Mouse (Mus musculus) kidney, adult 2 months (tissue): ENCODE measurements around the gene Serpinh1. TPM values are rescaled to one million over a fixed set of nuclear protein-coding genes. Genes with fewer than 3 reads are reported as not detected.

Experiments
- DNase-seq: peaks from one replicate; pipeline ENCODE4 v3.0.0; 2021
- H3K27ac ChIP-seq: fragments of 200-500 bp; 2 replicates; pipeline ENCODE4 v1.5.1; 2012; ENCODE audit warnings: low read depth, low read length, control low read depth, inconsistent platforms; ENCODE audit not compliant: insufficient read depth
- H3K27me3 ChIP-seq: fragments of 200-500 bp; replicated peaks from 2 replicates; pipeline ENCODE4 v1.6.1; 2012; ENCODE audit warnings: mild to moderate bottlenecking, moderate library complexity, low read length, inconsistent platforms; ENCODE audit not compliant: control insufficient read depth, insufficient read depth
- H3K36me3 ChIP-seq: fragments of 200-500 bp; 2 replicates; pipeline ENCODE4 v1.6.1; 2012; ENCODE audit warnings: mild to moderate bottlenecking, moderate library complexity, low read length, inconsistent platforms; ENCODE audit not compliant: control insufficient read depth, insufficient read depth
- H3K4me1 ChIP-seq: fragments of 200-500 bp; 2 replicates; pipeline ENCODE4 v1.6.1; 2011; ENCODE audit warnings: low read length; ENCODE audit not compliant: control insufficient read depth, insufficient read depth
- H3K4me3 ChIP-seq: fragments of 200-500 bp; 2 replicates; pipeline ENCODE4 v1.5.1; 2011; ENCODE audit warnings: mild to moderate bottlenecking, low read depth, low read length, control low read depth; ENCODE audit not compliant: insufficient read depth
- CTCF ChIP-seq: fragments of 200-500 bp; conservative IDR thresholded peaks from 2 replicates; pipeline ENCODE4 v1.5.1; 2011; ENCODE audit warnings: low read depth, mild to moderate bottlenecking, control low read depth, low read length, moderate library complexity, mixed read lengths; ENCODE audit not compliant: insufficient read depth, insufficient read length
- POLR2A ChIP-seq: fragments of 200-500 bp; IDR thresholded peaks from one replicate; pipeline ENCODE4 v1.6.1; 2011; ENCODE audit warnings: low read depth, low read length, control low read depth
- WGBS: fragments of 180-500 bp; shearing (Covaris S2); methylation state at CpG from one replicate; pipeline ENCODE4 v1.1.7; 2018; 5-methylcytosine and 5-hydroxymethylcytosine counted together
- polyA plus RNA-seq: library from polyadenylated mRNA; depleted of rRNA; stranded (reverse); fragments of >200 nt; gene quantifications from 2 replicates; pipeline ENCODE4 v1.2.3, GENCODE M21; 2012

The Serpinh1 gene
- polyA plus RNA-seq, 1 experiment: 127 TPM

- H3K4me3 ChIP-seq: no peak overlapping the region
- H3K4me1 ChIP-seq: no peaks in the 10 kb centered on the region
- H3K27ac ChIP-seq: no peak overlapping the region
- TF ChIP-seq POLR2A: no peak
- WGBS: 31% methylated on average over 10 of the region's 10 CpGs
- H3K27me3 ChIP-seq: no peaks in the 10 kb centered on the region
- no peak for DNase-seq
- no peaks in the 10 kb centered on the region for H3K36me3 ChIP-seq
Measured at GRCm38 (mm10) chr7:99324810-99325209, 28.2 kb downstream of the Serpinh1 start.

- TF ChIP-seq CTCF (no peak), POLR2A (no peak)
- DNase-seq: no peak
- 91% methylated on average over 9 of the region's 9 CpGs for WGBS
- Histone ChIP-seq H3K36me3 (no peaks in the 10 kb centered on the region), H3K4me3 (no peak overlapping the region), H3K27me3 (no peaks in the 10 kb centered on the region), H3K27ac (no peak overlapping the region), H3K4me1 (no peaks in the 10 kb centered on the region)
Measured at GRCm38 (mm10) chr7:99323321-99323700, 29.7 kb downstream of the Serpinh1 start.

DNA sequence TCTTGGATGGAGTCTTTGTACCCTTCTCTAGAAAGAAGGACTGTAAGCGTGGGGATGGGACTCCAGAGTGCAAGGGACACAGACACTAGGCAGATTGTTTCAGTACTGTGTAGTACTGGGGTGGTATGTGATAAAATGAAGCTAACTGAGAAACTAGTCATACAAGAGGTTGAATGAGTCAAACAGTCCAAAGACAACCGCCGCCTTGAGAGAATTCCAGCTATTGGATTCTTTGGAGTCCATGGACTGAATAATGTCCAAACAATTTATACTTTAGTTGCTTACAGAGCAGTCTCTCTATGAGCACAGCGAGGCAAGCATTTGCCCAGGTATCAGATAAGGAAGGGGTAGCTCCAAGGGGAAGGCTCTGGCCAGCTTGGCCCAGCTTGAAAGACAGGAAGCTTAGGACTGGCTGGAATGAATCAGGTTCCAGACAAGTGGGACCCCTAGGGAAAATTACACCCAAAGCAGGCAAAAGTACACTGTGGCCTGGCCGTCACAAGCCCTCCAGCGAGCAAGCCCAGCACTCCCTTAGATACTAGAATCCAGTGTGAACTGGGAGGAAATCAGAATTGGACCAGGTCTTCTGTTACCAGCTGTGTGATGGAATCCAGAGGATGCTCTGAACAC, 30.2 kb downstream of the Serpinh1 start:
- no peaks in the 10 kb centered on the region for H3K36me3 ChIP-seq
- no peak overlapping the region for H3K27ac ChIP-seq
- H3K27me3 ChIP-seq: no peaks in the 10 kb centered on the region
- no peak for TF ChIP-seq CTCF
- no peak for TF ChIP-seq POLR2A
- WGBS: 93% methylated on average over 6 of the region's 6 CpGs
- H3K4me3 ChIP-seq: no peak overlapping the region
- no peaks in the 10 kb centered on the region for H3K4me1 ChIP-seq
- DNase-seq: no peak

GRCm38 (mm10) chr7:99320524-99320923, 32.5 kb downstream of the Serpinh1 start:
- Histone ChIP-seq H3K27me3 (no peaks in the 10 kb centered on the region), H3K27ac (no peak overlapping the region), H3K4me3 (no peak overlapping the region), H3K4me1 (no peaks in the 10 kb centered on the region), H3K36me3 (no peaks in the 10 kb centered on the region)
- no peak for TF ChIP-seq CTCF
- TF ChIP-seq POLR2A: no peak
- no peak for DNase-seq
- WGBS: 43% methylated on average over 14 of the region's 14 CpGs

DNA sequence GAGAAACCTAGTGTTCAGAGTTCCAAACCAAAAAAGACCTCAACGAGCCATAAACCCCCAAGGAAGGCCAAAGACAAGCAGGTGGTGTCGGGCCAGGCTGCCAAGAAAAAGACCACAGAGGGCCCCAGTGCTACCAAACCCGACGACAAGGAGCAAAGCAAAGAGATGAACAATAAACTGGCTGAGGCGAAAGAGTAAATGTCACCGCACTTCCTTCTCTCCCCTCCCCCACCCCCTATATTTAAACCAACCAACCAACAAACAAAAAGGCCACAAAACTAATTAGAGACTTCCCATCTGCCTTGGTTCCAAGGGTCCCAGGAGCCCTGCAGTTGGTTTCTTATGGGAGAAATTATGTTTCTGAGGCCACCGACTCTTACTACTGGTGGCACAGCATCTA, 35.6 kb downstream of the Serpinh1 start:
- Histone ChIP-seq H3K36me3 (no peaks in the 10 kb centered on the region), H3K4me3 (no peak overlapping the region), H3K27me3 (no peaks in the 10 kb centered on the region), H3K27ac (no peak overlapping the region), H3K4me1 (no peaks in the 10 kb centered on the region)
- 82% methylated on average over 7 of the region's 7 CpGs for WGBS
- TF ChIP-seq CTCF (no peak), POLR2A (no peak)
- no peak for DNase-seq

- 76% methylated on average over 7 of the region's 7 CpGs for WGBS
- Histone ChIP-seq H3K4me1 (no peaks in the 10 kb centered on the region), H3K4me3 (no peak overlapping the region), H3K27me3 (no peaks in the 10 kb centered on the region), H3K36me3 (no peaks in the 10 kb centered on the region), H3K27ac (no peak overlapping the region)
- TF ChIP-seq CTCF (no peak), POLR2A (no peak)
- no peak for DNase-seq
Measured at GRCm38 (mm10) chr7:99316207-99316606, 36.8 kb downstream of the Serpinh1 start.

DNA sequence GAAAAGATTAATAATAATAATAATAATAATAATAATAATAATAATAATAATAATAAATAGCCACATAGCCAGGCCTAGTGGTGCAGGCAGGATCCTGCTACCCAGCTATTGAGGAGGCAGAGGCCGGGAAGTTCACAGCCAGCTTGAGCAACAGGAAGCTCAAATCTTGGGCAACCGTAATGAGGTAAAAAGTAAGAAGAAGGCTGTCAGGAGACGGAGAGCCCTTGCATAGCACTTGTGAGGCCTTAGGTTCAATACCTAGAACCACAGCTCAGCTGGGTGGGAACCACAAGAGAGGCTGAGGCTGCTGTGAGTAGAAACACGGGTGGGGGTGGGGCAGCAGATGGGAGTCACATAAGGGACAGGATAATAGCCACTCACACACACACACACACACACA, 38.5 kb downstream of the Serpinh1 start:
- Histone ChIP-seq H3K36me3 (no peaks in the 10 kb centered on the region), H3K27me3 (no peaks in the 10 kb centered on the region), H3K4me1 (no peaks in the 10 kb centered on the region), H3K27ac (no peak overlapping the region), H3K4me3 (no peak overlapping the region)
- no peak for DNase-seq
- TF ChIP-seq POLR2A (no peak), CTCF (no peak)
- 85% methylated on average over 4 of the region's 4 CpGs for WGBS
